Mouse (Mus musculus) heart, adult 2 months (tissue): ENCODE measurements around the gene Setdb2.

Source experiments
- CTCF ChIP-seq: fragments of 200-600 bp; IDR thresholded peaks from 2 replicates; pipeline ENCODE4 v1.8.1; 2022; ENCODE audit warnings: antibody characterized with exemption, mild to moderate bottlenecking, moderate library complexity
- EP300 ChIP-seq: fragments of 200-500 bp; IDR thresholded peaks from 2 replicates; pipeline ENCODE4 v1.6.1; 2011; ENCODE audit warnings: low read depth, low read length, control low read depth; ENCODE audit not compliant: insufficient read depth

DNA sequence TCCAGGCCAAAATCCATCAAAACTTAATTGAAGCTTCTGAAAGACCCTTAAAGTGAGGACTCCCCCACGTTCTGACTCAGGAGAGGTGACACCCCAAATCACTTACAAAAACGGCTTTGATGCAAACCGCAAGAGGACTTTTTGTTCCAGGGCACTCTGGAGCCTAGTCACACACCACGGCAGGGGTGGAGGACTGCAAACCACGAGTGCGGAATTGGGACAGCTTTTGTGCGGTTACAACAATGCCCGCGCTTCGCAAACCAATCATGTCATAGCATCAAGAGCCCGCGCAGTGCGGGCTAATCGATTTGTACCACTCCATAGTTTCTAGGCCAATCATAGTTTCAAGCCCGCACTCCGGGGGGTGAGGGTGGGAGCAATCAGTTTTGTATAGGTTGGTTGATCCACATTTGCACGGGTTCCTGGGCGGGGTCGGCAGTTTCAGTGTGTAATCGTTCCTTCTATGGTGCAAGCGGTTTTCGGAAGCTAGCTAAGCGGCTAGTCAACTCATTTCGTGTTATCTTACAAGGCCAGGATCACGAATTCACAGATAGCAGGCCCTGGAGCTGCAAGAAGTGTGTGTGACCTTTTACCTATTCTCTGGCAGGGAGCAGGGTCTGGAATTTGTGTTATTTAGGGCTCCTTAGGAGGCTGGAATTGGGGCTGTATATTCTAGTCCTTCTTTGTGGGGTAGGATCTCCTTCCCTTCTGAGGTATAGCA, 70.2 kb downstream of the Setdb2 start:
- TF ChIP-seq EP300 (no peak), CTCF (no peak)
